In genomic region chr9:74866596-74867313, GRCm38 (mm10) we compare ENCODE assay signal across 11 mouse cellular contexts. TPM values are rescaled to one million over a fixed set of nuclear protein-coding genes. Genes with fewer than 3 reads are reported as not detected.
A peak's percentile ranks its signal among the peaks of the same experiment; 100 is the strongest.
DNase-seq lines count a peak whose midpoint lies in the region; ATAC-seq and TF ChIP-seq lines count a peak whose summit lies in the region.
"Had no signal": no experiment of that assay in that cellular context is flagged by ENCODE, and none has a peak within 500 bp of the region (broad histone marks: within the 10 kb centered on the region; RNA-seq: fewer than 3 reads in every experiment).

No protein-coding gene starts in this region.

- H3K27ac ChIP-seq in forebrain, embryonic 13.5 days: peak overlapping the region; percentile 14; the same call in 1 of the 2 replicates
- 0 out of 2 replicates have a peak overlapping the region, but pooled peaks have one; percentile 45 for H3K27ac ChIP-seq in kidney, embryonic 15.5 days
- peak overlapping the region; percentile 71 for H3K27ac ChIP-seq in midbrain, embryonic 11.5 days (ENCODE audit: low read depth, low read length)
- H3K27ac ChIP-seq: heart, embryonic 10.5 days had no signal

- 3% methylated on average over 27 of the region's 27 CpGs for WGBS in forebrain, embryonic 13.5 days
- WGBS in kidney, embryonic 15.5 days: 3% methylated on average over 27 of the region's 27 CpGs
- WGBS in midbrain, embryonic 11.5 days: 5% methylated on average over 27 of the region's 27 CpGs

- no peak for TF ChIP-seq CTCF in E14TG2a.4 (conservative IDR thresholded peaks at IDR 0.05; ENCODE audit: low read length)

- no peak for ATAC-seq in forebrain, embryonic 13.5 days
- peak; percentile 74 for ATAC-seq in kidney, embryonic 15.5 days (replicated peaks; ENCODE audit: low FRiP score)
- peak; percentile 20 for ATAC-seq in midbrain, embryonic 11.5 days (ENCODE audit: low FRiP score)

- H3K4me3 ChIP-seq in E14TG2a.4 (replicated peaks; ENCODE audit: low read length): 0 out of 2 replicates have a peak overlapping the region, but pooled peaks have one; percentile 7
- peak overlapping the region; percentile 17; the same call in 1 of the 2 replicates for H3K4me3 ChIP-seq in forebrain, embryonic 13.5 days
- no peak overlapping the region for H3K4me3 ChIP-seq in kidney, embryonic 15.5 days (replicated peaks)
- peak overlapping the region; percentile 59 for H3K4me3 ChIP-seq in midbrain, embryonic 11.5 days (ENCODE audit: low read depth, low read length)
- H3K4me3 ChIP-seq: heart, embryonic 10.5 days had no signal

- peak; percentile 93 for DNase-seq in midbrain, embryonic 11.5 days (ENCODE audit: low spot score, missing footprints)
- DNase-seq in heart, adult 9 months (ENCODE audit: low spot score in 2 of 2): no peak
- no peak for DNase-seq in urinary bladder, adult 18-20 months (ENCODE audit: low spot score in 2 of 2)
- no peak for DNase-seq in adrenal gland, postnatal 14 days
- DNase-seq in lung, postnatal 10 days: no peak
- DNase-seq: adrenal gland, adult 8-10 months had no signal

- H3K9ac ChIP-seq in forebrain, embryonic 13.5 days: no peak overlapping the region
- H3K9ac ChIP-seq in kidney, embryonic 15.5 days: no peak overlapping the region
- H3K9ac ChIP-seq in midbrain, embryonic 11.5 days (ENCODE audit: low read length): peak overlapping the region; percentile 58

- H3K4me2 ChIP-seq in forebrain, embryonic 13.5 days: peak overlapping the region; percentile 32
- peak overlapping the region; percentile 42 for H3K4me2 ChIP-seq in kidney, embryonic 15.5 days
- H3K4me2 ChIP-seq in midbrain, embryonic 11.5 days: peak overlapping the region; percentile 84

- peaks cover 54% of the 10 kb centered on the region for H3K4me1 ChIP-seq in E14TG2a.4 (replicated peaks; ENCODE audit: low read depth, low read length)
- H3K4me1 ChIP-seq in forebrain, embryonic 13.5 days: peaks cover 44% of the 10 kb centered on the region
- peaks cover 63% of the 10 kb centered on the region for H3K4me1 ChIP-seq in kidney, embryonic 15.5 days
- H3K4me1 ChIP-seq in midbrain, embryonic 11.5 days (ENCODE audit: control insufficient read depth, insufficient read depth, low read length): peaks cover 34% of the 10 kb centered on the region

- no peaks in the 10 kb centered on the region for H3K9me3 ChIP-seq in E14TG2a.4 (ENCODE audit: low read length)
- no peaks in the 10 kb centered on the region for H3K9me3 ChIP-seq in forebrain, embryonic 13.5 days (replicated peaks)
- no peaks in the 10 kb centered on the region for H3K9me3 ChIP-seq in kidney, embryonic 15.5 days (replicated peaks)
- H3K9me3 ChIP-seq in midbrain, embryonic 11.5 days (ENCODE audit: control insufficient read depth, low read length): no peaks in the 10 kb centered on the region
- H3K9me3 ChIP-seq: heart, embryonic 10.5 days had no signal

- H3K27me3 ChIP-seq in E14TG2a.4 (ENCODE audit: insufficient read depth, low read length): peaks cover 69% of the 10 kb centered on the region
- peaks cover 97% of the 10 kb centered on the region for H3K27me3 ChIP-seq in forebrain, embryonic 13.5 days
- H3K27me3 ChIP-seq in kidney, embryonic 15.5 days: peaks cover 100% of the 10 kb centered on the region
- peaks cover 65% of the 10 kb centered on the region for H3K27me3 ChIP-seq in midbrain, embryonic 11.5 days (ENCODE audit: control insufficient read depth, insufficient read depth, low read length)

- H3K36me3 ChIP-seq in E14TG2a.4 (ENCODE audit: insufficient read depth, low read length): no peaks in the 10 kb centered on the region
- H3K36me3 ChIP-seq in forebrain, embryonic 13.5 days (ENCODE audit: poor library complexity, severe bottlenecking): no peaks in the 10 kb centered on the region
- H3K36me3 ChIP-seq in kidney, embryonic 15.5 days: no peaks in the 10 kb centered on the region
- H3K36me3 ChIP-seq in midbrain, embryonic 11.5 days (ENCODE audit: control insufficient read depth, insufficient read depth, low read length): no peaks in the 10 kb centered on the region
- H3K36me3 ChIP-seq: heart, embryonic 10.5 days had no signal

RNA-seq across cellular contexts. Expression of gene Onecut1, which starts 5.0 kb away (rescaled TPM):
- 1.2 and 2.2 TPM in 2 replicates for polyA plus RNA-seq in forebrain, embryonic 13.5 days (2015; fragmentation: Nextera tagmentation; extraction: Ambion mirVana)
- 0.10 and 0.13 TPM in 2 replicates for polyA plus RNA-seq in kidney, embryonic 15.5 days (2015; fragmentation: Nextera tagmentation; extraction: Ambion mirVana)
- 14.7 and 14.8 TPM in 2 replicates for polyA plus RNA-seq in midbrain, embryonic 11.5 days (2014; fragmentation: Nextera tagmentation; extraction: Ambion mirVana)
- 0.19 and 7.6 TPM in 2 replicates for total RNA-seq in adrenal gland, postnatal 14 days (2021)
- total RNA-seq: common myeloid progenitor, adult 5-6 weeks had no signal

Comparison
In these comparisons a context has a peak if more than half of its experiments do, and no peak if none do; other contexts are left out.
1. H3K27ac ChIP-seq: peak in every context shown above with its lines; median percentile 71 in midbrain, embryonic 11.5 days; 45 in kidney, embryonic 15.5 days; 14 in forebrain, embryonic 13.5 days.
2. H3K4me2 ChIP-seq: peak in every context shown above with its lines; median percentile 84 in midbrain, embryonic 11.5 days; 42 in kidney, embryonic 15.5 days; 32 in forebrain, embryonic 13.5 days.